Mouse (Mus musculus) ES-Bruce4 (cell line): ENCODE measurements around the gene Crbn.

Experiments used
- CTCF ChIP-seq: IDR thresholded peaks from one replicate; pipeline ENCODE4 v1.8.1; 2011; ENCODE audit warnings: low read depth, low read length
- EP300 ChIP-seq: IDR thresholded peaks from 2 replicates; pipeline ENCODE4 v1.6.1; 2011; ENCODE audit warnings: low read depth, low read length; ENCODE audit not compliant: insufficient read depth

- no peak for TF ChIP-seq CTCF
- TF ChIP-seq EP300 = no peak
Observed at GRCm38 (mm10) chr6:106835316-106835715, 35.4 kb upstream of the Crbn start.
